Mouse (Mus musculus): ENCODE results near the gene Tgif2. TPM values are rescaled to one million over a fixed set of nuclear protein-coding genes. Genes with fewer than 3 reads are reported as not detected.
"Not testable (repeated sequence)": the region's sequence is repeated elsewhere in the genome, so short reads cannot be mapped to it uniquely, and the experiment has no call there.

Tgif2 gene
- total RNA-seq (2014; rRNA removed) (13.1 and 13.7 TPM in 2 replicates), polyA plus RNA-seq (2015; fragmentation: Nextera tagmentation; extraction: Ambion mirVana) (8.7 and 9.3 TPM in 2 replicates)

- Histone ChIP-seq H3K4me2 (ENCODE audit: low read depth) (peak within 1 kb of the TSS; percentile 96), H3K9me3 (ENCODE audit: low read length) (no peaks in the 10 kb centered on the region), H3K36me3 (ENCODE audit: insufficient read depth) (no peaks in the 10 kb centered on the region), H3K27me3 (ENCODE audit: insufficient read depth, low read length) (no peaks in the 10 kb centered on the region), H3K4me3 (ENCODE audit: low read depth, low read length) (peak within 1 kb of the TSS; percentile 59), H3K4me1 (ENCODE audit: insufficient read depth) (no peaks in the 10 kb centered on the region), H3K27ac (ENCODE audit: low read depth, low read length) (peak within 1 kb of the TSS; percentile 24), H3K9ac (peak within 1 kb of the TSS; percentile 51)
- 4% methylated on average over 54 of the region's 61 CpGs for WGBS
- ATAC-seq: peak; percentile 75
- peak; percentile 72 for DNase-seq
- no peak for TF ChIP-seq CTCF (IDR thresholded peaks at IDR 0.05; ENCODE audit: low read depth)
Observed at GRCm38 (mm10) chr2:156839319-156840191, at the start of gene Tgif2. Tgif2 (plus strand) TSS chr2:156840007.

DNA sequence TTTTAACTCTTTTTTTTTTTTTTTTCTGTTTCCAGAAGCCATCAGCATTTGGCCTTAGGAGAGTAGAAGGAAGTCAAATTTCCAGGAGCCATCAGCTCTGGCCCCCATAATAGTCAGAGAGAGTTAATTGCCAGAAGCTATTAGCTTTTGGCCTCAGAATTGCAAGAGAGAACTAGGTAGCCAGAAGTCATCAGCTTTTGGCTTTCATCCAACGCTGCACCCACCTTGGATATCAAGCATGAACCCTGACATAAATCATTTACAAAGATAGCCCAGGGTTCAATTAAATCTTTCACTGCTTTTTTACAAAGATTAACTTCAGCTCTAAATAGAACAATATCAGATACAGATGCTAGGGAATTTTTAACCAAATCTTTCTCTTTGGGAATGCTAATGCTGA, 41.3 kb upstream of the Tgif2 start:
- Histone ChIP-seq H3K4me3 (ENCODE audit: low read depth, low read length) (no peak overlapping the region), H3K9ac (no peak overlapping the region), H3K27me3 (ENCODE audit: insufficient read depth, low read length) (no peaks in the 10 kb centered on the region), H3K36me3 (ENCODE audit: insufficient read depth) (no peaks in the 10 kb centered on the region), H3K4me1 (ENCODE audit: insufficient read depth) (no peaks in the 10 kb centered on the region), H3K27ac (ENCODE audit: low read depth, low read length) (no peak overlapping the region), H3K4me2 (ENCODE audit: low read depth) (no peak overlapping the region), H3K9me3 (ENCODE audit: low read length) (no peaks in the 10 kb centered on the region)
- no peak for ATAC-seq
- DNase-seq: no peak
- TF ChIP-seq CTCF (IDR thresholded peaks at IDR 0.05; ENCODE audit: low read depth): no peak
- 83% methylated on average over 1 of the region's 1 CpGs for WGBS

DNA sequence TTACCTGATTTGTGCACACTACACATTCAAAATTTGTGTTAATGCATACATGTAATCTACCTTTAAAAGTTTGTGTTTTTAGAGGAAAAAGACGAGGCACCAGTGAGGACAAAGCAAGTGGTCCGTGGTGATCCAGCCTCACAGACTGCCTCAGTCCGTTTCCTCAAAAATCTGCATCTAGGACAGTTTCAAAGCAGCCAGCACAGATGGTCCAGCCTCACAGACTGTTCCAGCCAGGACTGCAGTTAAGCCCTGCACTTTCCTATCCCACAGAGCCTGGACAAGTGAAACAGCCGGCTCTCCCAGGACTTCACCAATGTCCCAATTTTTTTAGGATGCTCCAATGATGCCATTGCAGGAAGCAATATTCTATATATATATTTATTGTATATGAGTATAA, 38.8 kb upstream of the Tgif2 start:
- no peaks in the 10 kb centered on the region for H3K36me3 ChIP-seq (ENCODE audit: insufficient read depth)
- H3K4me3 ChIP-seq (ENCODE audit: low read depth, low read length): no peak overlapping the region
- no peak overlapping the region for H3K4me2 ChIP-seq (ENCODE audit: low read depth)
- TF ChIP-seq CTCF (IDR thresholded peaks at IDR 0.05; ENCODE audit: low read depth): no peak
- no peaks in the 10 kb centered on the region for H3K4me1 ChIP-seq (ENCODE audit: insufficient read depth)
- DNase-seq (no peak), ATAC-seq (no peak)
- no peak overlapping the region for H3K27ac ChIP-seq (ENCODE audit: low read depth, low read length)
- H3K27me3 ChIP-seq (ENCODE audit: insufficient read depth, low read length): no peaks in the 10 kb centered on the region
- no peaks in the 10 kb centered on the region for H3K9me3 ChIP-seq (ENCODE audit: low read length)
- 75% methylated on average over 4 of the region's 4 CpGs for whole genome bisulfite sequencing
- no peak overlapping the region for H3K9ac ChIP-seq

DNA sequence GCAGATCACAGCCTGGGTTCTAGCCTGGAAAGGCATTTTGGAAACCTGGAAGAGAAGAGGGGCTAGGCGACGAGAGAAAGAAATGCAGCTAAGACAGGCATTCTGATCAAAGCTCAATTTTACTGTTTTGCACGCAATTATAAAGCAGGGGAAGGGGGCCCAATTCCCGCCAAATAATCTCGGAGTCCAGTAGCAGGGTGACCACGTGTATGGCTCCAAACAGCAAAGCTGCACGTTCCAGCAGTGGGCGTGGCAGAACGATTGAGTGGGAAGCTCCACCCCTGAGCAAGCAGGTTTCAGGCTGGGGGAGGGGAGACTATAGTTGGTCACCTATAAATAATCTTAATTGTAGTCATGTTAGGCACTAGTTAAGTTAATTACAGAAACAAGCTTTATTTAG, 37.7 kb upstream of the Tgif2 start:
- H3K4me1 ChIP-seq (ENCODE audit: insufficient read depth); ATAC-seq; H3K36me3 ChIP-seq (ENCODE audit: insufficient read depth); H3K27ac ChIP-seq (ENCODE audit: low read depth, low read length); H3K4me2 ChIP-seq (ENCODE audit: low read depth); H3K9me3 ChIP-seq (ENCODE audit: low read length); H3K4me3 ChIP-seq (ENCODE audit: low read depth, low read length); DNase-seq; H3K27me3 ChIP-seq (ENCODE audit: insufficient read depth, low read length); H3K9ac ChIP-seq: not testable (repeated sequence)
- 38% methylated on average over 9 of the region's 9 CpGs for WGBS

DNA sequence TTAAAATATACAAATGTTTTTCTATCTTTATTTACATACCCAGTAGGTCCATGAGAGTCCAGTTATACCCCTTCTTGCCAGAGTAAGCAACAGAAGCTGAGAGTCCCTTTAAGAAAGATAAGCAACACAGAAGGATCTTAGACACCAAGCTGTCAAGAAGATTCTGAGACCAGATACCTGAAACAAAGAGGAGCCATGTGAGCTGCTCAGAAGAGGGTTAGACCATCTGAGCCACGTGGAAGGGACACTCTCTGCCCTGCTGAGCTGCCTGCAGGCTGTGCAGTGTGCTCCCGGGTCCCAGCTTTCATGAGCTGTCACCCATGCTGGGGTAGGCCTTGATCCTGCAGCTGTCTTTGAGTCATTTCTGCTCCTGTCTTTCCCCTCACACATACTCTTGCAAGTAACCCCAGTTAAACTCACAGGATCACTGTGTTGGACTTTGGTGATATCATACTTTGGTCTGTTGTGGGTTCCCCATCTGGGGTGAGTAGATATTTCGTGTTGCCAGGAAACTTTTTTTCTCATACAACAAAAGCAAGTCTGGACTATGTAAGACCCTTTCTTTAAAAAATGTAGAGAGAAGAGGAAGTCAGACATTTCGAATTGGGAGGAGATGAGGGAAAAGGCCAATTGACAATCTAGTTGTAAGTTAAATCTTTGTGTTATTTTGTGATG, 36.0 kb upstream of the Tgif2 start:
- no peaks in the 10 kb centered on the region for H3K27me3 ChIP-seq (ENCODE audit: insufficient read depth, low read length)
- no peak for ATAC-seq
- no peaks in the 10 kb centered on the region for H3K4me1 ChIP-seq (ENCODE audit: insufficient read depth)
- no peak overlapping the region for H3K27ac ChIP-seq (ENCODE audit: low read depth, low read length)
- no peak for DNase-seq
- no peak overlapping the region for H3K9ac ChIP-seq
- TF ChIP-seq CTCF (IDR thresholded peaks at IDR 0.05; ENCODE audit: low read depth): no peak
- H3K4me3 ChIP-seq (ENCODE audit: low read depth, low read length): no peak overlapping the region
- no peak overlapping the region for H3K4me2 ChIP-seq (ENCODE audit: low read depth)
- 63% methylated on average over 4 of the region's 4 CpGs for whole genome bisulfite sequencing
- no peaks in the 10 kb centered on the region for H3K9me3 ChIP-seq (ENCODE audit: low read length)
- no peaks in the 10 kb centered on the region for H3K36me3 ChIP-seq (ENCODE audit: insufficient read depth)

- Histone ChIP-seq H3K4me3 (ENCODE audit: low read depth, low read length) (no peak overlapping the region), H3K4me1 (ENCODE audit: insufficient read depth) (no peaks in the 10 kb centered on the region), H3K9ac (no peak overlapping the region), H3K9me3 (ENCODE audit: low read length) (no peaks in the 10 kb centered on the region), H3K36me3 (ENCODE audit: insufficient read depth) (no peaks in the 10 kb centered on the region), H3K4me2 (ENCODE audit: low read depth) (no peak overlapping the region), H3K27me3 (ENCODE audit: insufficient read depth, low read length) (no peaks in the 10 kb centered on the region), H3K27ac (ENCODE audit: low read depth, low read length) (no peak overlapping the region)
- TF ChIP-seq CTCF (IDR thresholded peaks at IDR 0.05; ENCODE audit: low read depth): no peak
- DNase-seq (no peak), ATAC-seq (no peak)
- WGBS: 95% methylated on average over 4 of the region's 4 CpGs
Observed at GRCm38 (mm10) chr2:156804589-156804988, 35.2 kb upstream of the Tgif2 start.

DNA sequence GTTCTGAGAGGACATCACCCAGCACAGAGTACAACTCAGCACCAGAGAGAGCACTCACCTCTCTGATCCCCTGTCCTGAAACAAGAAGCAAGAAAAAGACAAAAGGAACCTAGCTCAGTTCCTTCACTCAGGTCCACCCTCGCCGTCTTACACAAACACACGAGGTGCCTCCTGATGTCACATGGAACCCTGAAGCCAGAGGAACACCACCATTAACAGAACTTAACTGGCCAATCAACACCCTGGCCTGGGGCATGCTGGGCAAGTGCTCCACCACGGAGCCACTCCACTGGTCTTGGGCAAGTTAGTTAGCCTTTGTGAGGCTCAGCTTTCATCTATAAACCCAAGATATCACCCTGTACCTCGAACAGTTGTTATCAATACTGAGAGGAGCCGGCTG, 32.9 kb upstream of the Tgif2 start:
- no peaks in the 10 kb centered on the region for H3K36me3 ChIP-seq (ENCODE audit: insufficient read depth)
- no peaks in the 10 kb centered on the region for H3K27me3 ChIP-seq (ENCODE audit: insufficient read depth, low read length)
- WGBS: 81% methylated on average over 6 of the region's 6 CpGs
- H3K9ac ChIP-seq: no peak overlapping the region
- H3K4me2 ChIP-seq (ENCODE audit: low read depth): no peak overlapping the region
- DNase-seq: no peak
- no peak overlapping the region for H3K27ac ChIP-seq (ENCODE audit: low read depth, low read length)
- H3K4me1 ChIP-seq (ENCODE audit: insufficient read depth): no peaks in the 10 kb centered on the region
- no peak overlapping the region for H3K4me3 ChIP-seq (ENCODE audit: low read depth, low read length)
- no peaks in the 10 kb centered on the region for H3K9me3 ChIP-seq (ENCODE audit: low read length)
- ATAC-seq: no peak
- TF ChIP-seq CTCF (IDR thresholded peaks at IDR 0.05; ENCODE audit: low read depth): no peak
